Mouse (Mus musculus) forelimb bud, embryonic 11.5 days (tissue): ENCODE data around the gene Dcdc2a.

Source experiments
- DNase-seq: peaks from one replicate; pipeline ENCODE4 v3.0.0-alpha.2; 2012; ENCODE audit warnings: low read depth, low spot score

Gene Dcdc2a

GRCm38 (mm10) chr13:25055873-25056667 is at the start of gene Dcdc2a:
Gene Dcdc2a, plus strand, starts transcription at chr13:25056004.
- DNase-seq: no peak

DNA sequence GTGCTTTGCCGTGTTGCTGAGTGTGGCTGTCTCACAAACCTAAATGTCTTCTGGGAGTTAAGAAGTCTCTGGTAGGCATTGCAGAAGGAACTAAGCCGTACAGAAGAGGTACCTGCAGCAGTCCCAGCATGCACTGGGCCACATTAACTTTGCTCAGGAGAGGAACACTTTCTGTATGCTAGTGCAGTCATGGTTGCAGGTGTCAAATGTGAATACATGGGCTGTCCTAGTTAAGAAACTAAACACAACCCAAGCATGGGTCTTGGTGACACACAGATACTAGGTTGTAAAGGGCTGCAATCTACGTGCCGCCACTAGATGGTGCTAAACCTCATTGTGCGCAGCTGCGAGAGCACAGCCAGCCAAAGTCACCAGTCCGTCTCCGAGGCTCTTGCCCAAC is 48.7 kb upstream of the Dcdc2a start:
- DNase-seq: no peak

GRCm38 (mm10) chr13:25018316-25018715 is 37.5 kb upstream of the Dcdc2a start:
- DNase-seq: no peak

DNA sequence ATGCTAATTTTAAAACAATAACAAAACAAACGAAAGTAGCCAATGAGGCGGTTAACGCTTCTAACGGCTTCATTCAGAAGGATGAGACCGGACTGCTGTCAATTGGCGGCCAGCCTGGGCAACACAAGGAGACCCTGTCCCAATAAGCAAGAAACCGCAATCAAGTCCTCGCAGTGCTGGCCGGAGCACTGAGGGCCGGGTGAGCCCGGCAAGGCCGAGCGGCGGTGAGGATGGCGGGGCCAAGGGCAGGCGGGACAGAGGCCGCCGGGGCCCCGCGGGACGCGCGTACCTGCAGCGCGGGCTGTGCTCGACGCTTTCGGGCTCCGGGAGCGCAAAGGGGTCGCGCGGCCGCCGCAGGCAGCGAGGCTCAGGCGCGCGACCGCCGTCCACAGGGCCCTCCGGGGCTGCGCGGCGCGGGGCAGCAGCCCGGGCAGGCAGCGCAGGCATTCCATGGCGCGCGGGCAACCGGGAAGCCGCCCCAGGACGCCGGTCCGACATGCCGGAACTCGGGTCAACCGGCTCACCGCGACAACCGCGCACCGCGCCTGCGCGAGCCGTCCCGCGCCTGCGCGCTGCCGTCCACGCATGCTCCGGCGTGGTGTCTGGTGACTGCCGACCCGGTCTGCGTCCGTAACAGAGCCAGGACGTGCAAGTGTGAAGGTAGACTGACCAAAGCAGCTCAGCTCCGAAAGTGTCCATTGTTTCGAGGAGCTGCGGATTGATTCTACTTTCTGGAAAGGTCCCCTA is 35.8 kb upstream of the Dcdc2a start, which contains the start of gene Mrs2:
Gene Mrs2, minus strand, starts transcription at position 587 of the 747 bp plus-strand sequence.
- DNase-seq: peak; percentile 91

GRCm38 (mm10) chr13:25020540-25020892 is 35.3 kb upstream of the Dcdc2a start:
- DNase-seq: no peak

DNA sequence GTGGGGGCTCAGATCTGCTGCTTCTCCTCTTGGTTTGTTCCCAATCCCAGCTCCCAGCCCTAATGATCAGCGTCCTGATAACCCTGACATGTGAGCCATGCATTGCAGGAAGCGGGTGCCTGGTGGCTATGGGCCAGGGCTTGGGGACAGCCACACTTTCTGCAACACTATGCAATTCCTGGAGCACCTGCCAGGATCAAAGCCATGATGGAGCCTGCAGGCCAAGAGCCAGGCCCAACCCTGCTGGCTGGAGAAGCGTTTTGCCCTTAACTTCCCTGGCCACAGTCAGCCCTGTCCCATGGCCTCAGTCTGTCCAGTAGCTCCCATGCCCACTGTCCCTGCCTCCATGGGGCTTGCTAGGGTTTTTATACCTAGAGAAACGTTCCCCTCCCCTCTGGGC is 33.4 kb upstream of the Dcdc2a start:
- no peak for DNase-seq

- DNase-seq: no peak
Observed at GRCm38 (mm10) chr13:25023129-25023528, 32.7 kb upstream of the Dcdc2a start.

GRCm38 (mm10) chr13:25024655-25025054 is 31.1 kb upstream of the Dcdc2a start:
- DNase-seq: peak; percentile 27

GRCm38 (mm10) chr13:25026409-25027113 is 29.2 kb upstream of the Dcdc2a start:
- DNase-seq: no peak

DNA sequence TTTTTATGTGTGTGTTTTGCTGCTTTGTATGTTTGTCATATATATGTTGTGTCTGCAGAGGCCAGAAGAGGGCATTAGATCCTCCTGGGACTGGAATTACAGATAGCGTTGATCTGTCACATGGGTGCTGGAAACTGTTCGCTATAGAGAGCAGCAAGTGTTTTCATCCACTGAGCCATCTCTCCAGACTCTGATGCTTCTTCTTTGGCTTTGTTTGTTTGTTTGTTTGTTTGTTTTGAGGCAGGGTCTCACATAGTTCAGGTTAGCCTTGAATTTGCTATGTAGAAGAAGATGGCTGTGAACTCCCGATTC is 28.7 kb upstream of the Dcdc2a start:
- no peak for DNase-seq

GRCm38 (mm10) chr13:25039488-25039887 is 16.3 kb upstream of the Dcdc2a start:
- DNase-seq: no peak

- DNase-seq: no peak
Observed at GRCm38 (mm10) chr13:25052671-25053070, 3.1 kb upstream of the Dcdc2a start.

DNA sequence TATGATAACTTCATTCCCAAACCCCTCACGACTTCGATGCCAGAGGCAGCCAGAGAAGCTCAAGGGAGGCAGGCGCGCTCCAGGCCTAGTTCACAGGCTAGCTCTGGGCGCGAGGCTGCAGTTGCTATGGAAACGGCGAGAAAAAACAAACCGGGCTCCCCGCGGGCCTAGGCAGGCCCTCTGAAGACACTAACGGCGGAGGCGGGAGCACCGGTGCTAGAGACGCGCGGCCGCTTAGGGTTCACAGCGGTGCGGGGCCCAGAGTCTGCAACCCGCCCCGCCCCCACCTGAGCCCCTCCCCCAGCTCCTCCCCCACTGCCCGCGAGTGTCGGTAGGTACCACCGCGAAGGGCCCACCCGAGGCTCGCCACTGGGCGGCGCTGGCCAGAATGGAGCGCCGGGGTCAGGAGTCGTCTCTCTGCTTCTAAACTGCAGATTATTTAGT is 671 bp upstream of the Dcdc2a start:
- DNase-seq: peak; percentile 78

DNA sequence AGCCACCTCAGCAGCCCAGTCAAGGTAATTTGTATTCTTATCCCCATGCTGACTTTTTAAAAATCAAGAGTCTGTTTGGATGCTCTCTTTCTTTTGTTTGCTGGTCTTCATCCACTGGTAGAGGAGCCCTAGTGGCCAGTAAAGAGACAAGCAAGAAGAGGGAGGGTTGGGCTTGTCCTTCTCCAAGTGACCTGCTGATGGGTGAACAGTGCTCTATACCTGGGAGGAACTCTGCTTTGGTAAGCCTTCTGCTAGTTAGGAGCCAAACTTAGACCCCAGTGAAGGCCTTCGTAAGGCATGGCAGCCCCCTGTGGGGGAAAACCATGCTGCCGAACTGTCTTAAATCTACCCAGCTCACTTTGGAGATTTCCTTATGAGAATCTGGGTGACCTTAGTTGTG is 10.9 kb downstream of the Dcdc2a start:
- DNase-seq: no peak

GRCm38 (mm10) chr13:25067183-25067582 is 11.4 kb downstream of the Dcdc2a start:
- no peak for DNase-seq

DNA sequence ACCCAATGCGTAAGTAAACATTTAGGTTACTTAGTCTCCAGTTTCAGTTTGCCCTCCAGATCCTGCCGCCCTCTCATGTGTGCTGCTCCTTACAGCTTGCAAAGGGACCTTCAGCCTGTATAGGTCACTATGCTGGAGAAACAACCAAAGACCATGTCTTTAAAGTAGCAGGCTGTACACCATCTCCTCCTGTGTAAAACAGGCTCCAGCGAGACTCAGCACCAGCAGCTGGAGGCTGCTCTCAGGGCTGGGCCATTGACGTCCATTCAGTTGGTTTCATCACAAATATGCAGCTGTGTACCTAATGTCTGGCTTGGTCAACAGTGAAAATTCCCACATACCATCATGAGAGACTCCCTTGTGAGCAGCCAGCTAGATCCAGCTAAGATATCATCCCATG is 14.0 kb downstream of the Dcdc2a start:
- no peak for DNase-seq

- no peak for DNase-seq
Observed at GRCm38 (mm10) chr13:25070791-25071190, 15.0 kb downstream of the Dcdc2a start.

GRCm38 (mm10) chr13:25077262-25077661 is 21.5 kb downstream of the Dcdc2a start:
- peak; percentile 73 for DNase-seq

DNA sequence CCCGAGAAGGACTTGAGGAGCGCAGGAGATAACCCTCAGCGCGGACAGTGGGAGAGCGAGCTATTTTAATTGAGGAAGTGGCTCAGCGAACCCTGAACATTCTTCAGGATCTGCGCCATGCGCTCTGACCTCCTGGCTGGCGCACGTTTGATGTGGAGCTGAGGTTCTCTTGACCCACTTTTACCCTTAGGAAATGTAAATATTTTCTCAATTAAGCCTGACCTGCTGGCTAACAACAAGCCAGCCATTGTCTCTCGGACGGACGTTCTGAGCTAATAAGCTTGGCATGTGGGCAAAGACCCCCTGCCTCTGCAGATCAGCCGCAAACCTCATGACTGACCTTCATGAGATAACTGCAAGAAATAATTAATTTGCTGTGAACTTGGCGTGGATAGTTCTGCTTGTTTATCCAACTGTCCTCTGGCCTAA is 27.4 kb downstream of the Dcdc2a start:
- DNase-seq: peak; percentile 31

DNA sequence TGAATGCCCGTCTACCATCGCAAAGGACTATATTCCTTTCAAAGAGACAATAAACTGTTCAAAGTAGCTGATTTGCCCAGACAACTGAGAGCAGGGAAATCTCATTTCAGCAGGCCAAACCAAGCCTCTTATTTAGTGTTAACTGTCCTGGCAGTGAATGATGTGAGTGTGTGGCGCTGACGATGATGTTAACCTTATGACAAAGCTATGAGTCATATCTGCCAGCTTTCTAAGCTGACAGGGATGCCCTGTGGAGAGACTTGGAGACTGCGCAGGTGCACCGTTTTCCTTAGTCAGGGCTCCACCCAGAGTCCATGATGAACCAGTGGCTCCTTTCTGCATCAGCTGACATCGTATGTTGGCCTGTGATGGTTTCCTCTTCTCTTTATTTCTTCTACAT is 29.3 kb downstream of the Dcdc2a start:
- no peak for DNase-seq

DNA sequence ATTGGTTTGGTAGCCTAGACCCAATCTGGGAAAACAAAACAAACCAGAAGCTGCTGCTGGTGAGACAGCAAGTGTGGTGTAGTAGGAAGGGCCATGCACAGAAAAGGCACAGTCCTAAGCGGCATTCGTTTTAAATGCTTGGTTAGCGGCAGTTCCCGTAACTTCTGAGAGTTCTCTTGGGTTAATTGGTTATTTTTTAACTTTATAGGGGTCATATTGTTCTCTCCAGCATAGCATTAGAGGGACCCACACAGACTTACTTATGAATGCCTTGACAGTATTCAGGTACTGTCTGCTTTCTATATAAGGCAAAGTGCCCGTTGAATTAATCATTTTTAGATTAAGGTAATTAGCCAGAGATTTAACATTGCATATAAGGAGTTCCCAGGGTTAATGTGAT is 35.5 kb downstream of the Dcdc2a start:
- no peak for DNase-seq

GRCm38 (mm10) chr13:25093776-25094175 is 38.0 kb downstream of the Dcdc2a start:
- DNase-seq: no peak
